Mouse (Mus musculus): ENCODE measurements around the gene Abcb8. TPM values are rescaled to one million over a fixed set of nuclear protein-coding genes. Genes with fewer than 3 reads are reported as not detected.
A peak's percentile ranks its signal among the peaks of the same experiment; 100 is the strongest.

Abcb8 gene
- polyA plus RNA-seq, 1 experiment from 2014 or later, result 48.6 TPM

DNA sequence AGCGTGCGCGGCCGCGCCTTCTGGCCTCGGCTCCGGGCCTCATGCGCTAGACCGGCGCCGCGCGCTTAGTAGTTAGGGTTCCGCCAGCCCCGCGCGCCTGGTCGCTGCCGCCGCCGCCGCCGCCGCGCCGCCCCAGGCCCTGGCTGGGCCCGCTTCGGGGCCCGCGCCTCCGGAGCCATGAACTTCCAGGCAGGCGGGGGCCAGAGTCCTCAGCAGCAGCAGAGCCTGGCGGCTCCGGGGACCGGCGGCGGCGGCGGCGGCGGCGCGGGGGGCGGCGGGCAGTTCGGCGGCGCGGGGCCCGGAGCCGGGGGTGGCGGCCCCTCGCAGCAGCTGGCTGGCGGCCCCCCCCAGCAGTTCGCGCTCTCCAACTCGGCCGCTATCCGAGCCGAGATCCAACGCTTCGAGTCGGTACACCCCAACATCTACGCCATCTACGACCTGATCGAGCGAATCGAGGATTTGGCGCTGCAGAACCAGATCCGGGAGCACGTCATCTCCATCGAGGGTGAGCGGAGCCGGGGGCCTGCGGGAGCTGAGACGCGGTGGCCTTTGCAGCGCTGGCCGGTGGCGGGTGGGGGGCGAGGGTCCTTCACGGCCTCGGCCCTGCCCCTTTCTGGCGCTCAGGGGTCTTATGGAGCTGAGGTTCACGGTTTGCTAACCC, 58.7 kb downstream of the Abcb8 start, which contains the start of gene Agap3:
Gene Agap3, plus strand, starts transcription at position 148 of the 661 bp plus-strand sequence.
- H3K9me3 ChIP-seq (replicated peaks; ENCODE audit: low read length), result no peaks in the 10 kb centered on the region
- H3K36me3 ChIP-seq (ENCODE audit: insufficient read depth, low read length), result no peaks in the 10 kb centered on the region
- WGBS, result under 1% methylated on average over 60 of the region's 85 CpGs
- H3K27me3 ChIP-seq (ENCODE audit: insufficient read depth, low read length), result no peaks in the 10 kb centered on the region
- H3K4me2 ChIP-seq (ENCODE audit: low read length), result peak within 1 kb of the TSS; percentile 97
- no peak for DNase-seq (ENCODE audit: low spot score)
- H3K27ac ChIP-seq, result peak within 1 kb of the TSS; percentile 86
- H3K4me3 ChIP-seq (replicated peaks; ENCODE audit: low read depth, low read length), result peak within 1 kb of the TSS; percentile 74
- ATAC-seq (replicated peaks; ENCODE audit: low FRiP score, low read depth), result peak; percentile 54; the same call in 1 of the 2 replicates
- peak within 1 kb of the TSS; percentile 77 for H3K9ac ChIP-seq (ENCODE audit: low read depth, low read length)
- peaks cover 24% of the 10 kb centered on the region for H3K4me1 ChIP-seq (replicated peaks; ENCODE audit: insufficient read depth, low read length)
- no peak for TF ChIP-seq CTCF (IDR thresholded peaks at IDR 0.05; ENCODE audit: low read depth)

DNA sequence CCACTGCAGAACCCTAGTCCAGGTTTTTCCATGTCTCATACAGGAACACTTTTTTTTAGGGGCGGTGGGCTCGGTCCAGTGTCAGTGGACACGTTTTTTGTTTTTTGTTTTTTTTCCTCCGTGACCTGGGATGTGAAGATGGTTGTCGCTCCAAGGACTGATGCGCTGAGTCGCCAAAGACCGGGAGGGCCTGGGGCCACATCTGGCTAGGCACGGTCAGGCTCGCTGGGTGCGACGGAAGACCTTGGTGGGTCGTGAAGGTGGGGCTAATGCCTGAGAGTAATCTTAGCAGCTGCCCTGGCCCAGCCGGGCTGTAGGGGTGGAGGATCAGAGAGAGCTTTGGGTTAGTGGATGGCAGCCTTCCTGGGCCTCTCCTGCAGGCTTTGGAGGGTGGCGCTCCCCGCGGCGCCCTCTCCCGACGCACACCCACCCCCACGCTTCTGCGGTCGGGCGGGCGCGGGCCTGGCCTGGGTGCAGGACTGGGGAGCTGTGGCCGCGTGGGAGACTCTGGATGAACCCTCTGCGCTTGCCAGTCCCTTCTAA, 59.3 kb downstream of the Abcb8 start:
- Histone ChIP-seq H3K4me2 (ENCODE audit: low read length) (peak overlapping the region; percentile 97), H3K36me3 (ENCODE audit: insufficient read depth, low read length) (no peaks in the 10 kb centered on the region), H3K4me1 (replicated peaks; ENCODE audit: insufficient read depth, low read length) (peaks cover 24% of the 10 kb centered on the region), H3K9me3 (replicated peaks; ENCODE audit: low read length) (no peaks in the 10 kb centered on the region), H3K9ac (ENCODE audit: low read depth, low read length) (peak overlapping the region; percentile 77), H3K4me3 (replicated peaks; ENCODE audit: low read depth, low read length) (peak overlapping the region; percentile 74), H3K27ac (peak overlapping the region; percentile 86), H3K27me3 (ENCODE audit: insufficient read depth, low read length) (no peaks in the 10 kb centered on the region)
- ATAC-seq (replicated peaks; ENCODE audit: low FRiP score, low read depth), result no peak; the same call in 1 of the 2 replicates
- peak; percentile 37 for DNase-seq (ENCODE audit: low spot score)
- WGBS, result 1% methylated on average over 29 of the region's 29 CpGs
- no peak for TF ChIP-seq CTCF (IDR thresholded peaks at IDR 0.05; ENCODE audit: low read depth)

DNA sequence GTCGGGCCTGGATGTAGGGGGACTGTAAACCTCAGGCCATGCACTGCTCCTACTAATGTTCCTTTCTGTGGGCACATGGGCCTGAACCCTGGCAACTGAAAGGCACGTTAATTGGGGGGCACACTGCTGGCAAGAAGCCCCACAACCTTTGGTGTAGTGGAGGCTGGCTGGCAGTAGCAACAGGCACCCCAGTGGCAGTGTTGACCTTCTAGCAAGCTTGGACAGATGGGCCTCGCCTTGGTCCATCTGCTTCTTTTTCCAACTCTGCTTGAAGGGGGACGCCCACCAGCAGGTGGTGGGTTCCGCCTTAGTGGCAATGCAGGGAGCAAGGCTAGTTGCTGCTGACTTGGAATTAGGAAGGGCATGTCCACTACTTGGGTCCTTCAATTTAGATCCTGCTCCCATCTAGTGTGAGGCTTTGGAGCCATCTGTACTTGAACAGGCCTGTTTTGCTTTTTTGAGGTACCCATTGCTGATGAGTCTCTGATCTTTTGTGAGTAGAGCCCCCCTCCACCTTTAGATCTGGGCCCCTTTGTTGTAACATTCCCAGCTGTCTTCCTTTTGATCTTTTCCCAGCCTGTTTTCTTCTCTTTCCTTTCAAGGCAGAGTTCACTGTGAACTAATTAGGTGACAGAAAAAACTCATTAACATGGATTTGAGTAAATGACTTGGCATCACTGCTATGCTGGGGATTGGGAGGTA, 60.0 kb downstream of the Abcb8 start:
- 17% methylated on average over 5 of the region's 5 CpGs for WGBS
- Histone ChIP-seq H3K27ac (no peak overlapping the region), H3K4me3 (replicated peaks; ENCODE audit: low read depth, low read length) (peak overlapping the region; percentile 74), H3K9me3 (replicated peaks; ENCODE audit: low read length) (no peaks in the 10 kb centered on the region), H3K27me3 (ENCODE audit: insufficient read depth, low read length) (no peaks in the 10 kb centered on the region), H3K4me1 (replicated peaks; ENCODE audit: insufficient read depth, low read length) (peaks cover 21% of the 10 kb centered on the region), H3K4me2 (ENCODE audit: low read length) (peak overlapping the region; percentile 97), H3K36me3 (ENCODE audit: insufficient read depth, low read length) (0 out of 2 replicates have a peak, but pooled peaks cover 3% of the 10 kb centered on the region), H3K9ac (ENCODE audit: low read depth, low read length) (peak overlapping the region; percentile 77)
- ATAC-seq (replicated peaks; ENCODE audit: low FRiP score, low read depth) (no peak), DNase-seq (ENCODE audit: low spot score) (no peak)
- TF ChIP-seq CTCF (IDR thresholded peaks at IDR 0.05; ENCODE audit: low read depth), result no peak; the same call in 1 of the 2 replicates

DNA sequence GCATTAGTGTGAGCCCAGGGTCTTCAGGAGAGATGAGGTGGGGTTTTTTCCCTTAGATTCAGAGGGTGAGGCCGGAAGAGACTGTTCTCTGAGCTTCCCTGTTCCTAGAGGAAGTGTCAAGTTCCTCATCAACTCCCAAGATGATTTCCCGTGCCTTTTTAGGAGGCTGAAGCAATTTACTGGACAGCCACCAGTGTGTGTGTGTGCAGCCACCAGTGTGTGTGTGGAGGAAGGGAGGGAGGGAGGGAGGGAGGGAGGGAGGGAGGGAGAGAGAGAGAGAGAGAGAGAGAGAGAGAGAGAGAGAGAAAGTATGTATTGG, 60.5 kb downstream of the Abcb8 start:
- no peak for TF ChIP-seq CTCF (IDR thresholded peaks at IDR 0.05; ENCODE audit: low read depth)
- peak overlapping the region; percentile 97 for H3K4me2 ChIP-seq (ENCODE audit: low read length)
- DNase-seq (ENCODE audit: low spot score) (no peak), ATAC-seq (replicated peaks; ENCODE audit: low FRiP score, low read depth) (no peak)
- H3K27me3 ChIP-seq (ENCODE audit: insufficient read depth, low read length), result no peaks in the 10 kb centered on the region
- H3K9me3 ChIP-seq (replicated peaks; ENCODE audit: low read length), result no peaks in the 10 kb centered on the region
- peaks cover 21% of the 10 kb centered on the region for H3K4me1 ChIP-seq (replicated peaks; ENCODE audit: insufficient read depth, low read length)
- H3K27ac ChIP-seq, result no peak overlapping the region
- no peak overlapping the region for H3K4me3 ChIP-seq (replicated peaks; ENCODE audit: low read depth, low read length)
- 0 out of 2 replicates have a peak, but pooled peaks cover 3% of the 10 kb centered on the region for H3K36me3 ChIP-seq (ENCODE audit: insufficient read depth, low read length)
- WGBS, result 12% methylated on average over 2 of the region's 2 CpGs
- 0 out of 2 replicates have a peak overlapping the region, but pooled peaks have one; percentile 23 for H3K9ac ChIP-seq (ENCODE audit: low read depth, low read length)

DNA sequence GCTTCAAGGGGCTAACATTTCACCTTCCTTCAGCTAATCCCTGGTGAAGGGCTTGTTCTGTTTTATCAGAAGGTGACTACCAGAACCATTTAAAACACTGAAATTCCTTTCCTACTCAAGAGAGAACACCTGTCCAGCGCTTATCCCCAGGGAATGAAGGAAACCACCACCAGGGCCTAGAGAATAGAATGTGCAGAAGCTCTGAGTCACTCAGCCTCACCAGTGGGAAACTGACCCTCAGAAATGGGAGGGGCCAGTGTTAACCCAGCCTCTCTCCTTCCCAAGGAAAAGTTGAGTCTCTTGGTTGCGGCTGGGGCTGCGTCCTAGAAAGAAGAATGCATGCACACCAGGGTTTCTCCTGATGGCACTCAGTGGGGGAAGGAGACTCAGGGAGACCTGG, 61.6 kb downstream of the Abcb8 start:
- Histone ChIP-seq H3K27ac (0 out of 2 replicates have a peak overlapping the region, but pooled peaks have one; percentile 21), H3K4me3 (replicated peaks; ENCODE audit: low read depth, low read length) (no peak overlapping the region), H3K4me2 (ENCODE audit: low read length) (no peak overlapping the region), H3K36me3 (ENCODE audit: insufficient read depth, low read length) (0 out of 2 replicates have a peak, but pooled peaks cover 3% of the 10 kb centered on the region), H3K27me3 (ENCODE audit: insufficient read depth, low read length) (no peaks in the 10 kb centered on the region), H3K4me1 (replicated peaks; ENCODE audit: insufficient read depth, low read length) (peaks cover 21% of the 10 kb centered on the region), H3K9me3 (replicated peaks; ENCODE audit: low read length) (no peaks in the 10 kb centered on the region), H3K9ac (ENCODE audit: low read depth, low read length) (no peak overlapping the region)
- ATAC-seq (replicated peaks; ENCODE audit: low FRiP score, low read depth), result no peak
- WGBS, result 60% methylated on average over 3 of the region's 3 CpGs
- DNase-seq (ENCODE audit: low spot score), result no peak
- TF ChIP-seq CTCF (IDR thresholded peaks at IDR 0.05; ENCODE audit: low read depth), result no peak

DNA sequence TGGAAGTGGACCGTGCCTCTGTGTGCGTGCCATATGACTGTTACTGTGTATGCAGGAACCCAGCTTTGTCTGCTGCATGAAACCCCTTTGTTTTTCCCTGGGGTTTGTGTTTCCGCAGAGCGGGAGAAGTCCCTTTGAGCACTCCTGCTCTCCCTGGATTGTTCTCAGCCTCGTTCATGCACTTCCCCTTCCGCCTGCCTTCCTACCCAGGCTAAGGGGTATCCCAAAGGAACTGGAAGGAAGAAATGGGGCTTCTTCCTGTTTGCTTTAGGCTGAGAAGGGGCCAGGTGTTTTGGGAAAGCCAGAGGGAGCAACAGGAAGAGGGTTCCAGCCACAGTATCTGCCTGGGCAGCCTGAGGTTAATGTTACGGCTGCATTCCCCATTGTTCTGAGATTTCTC, 62.1 kb downstream of the Abcb8 start:
- 70% methylated on average over 7 of the region's 7 CpGs for WGBS
- Histone ChIP-seq H3K4me1 (replicated peaks; ENCODE audit: insufficient read depth, low read length) (peaks cover 21% of the 10 kb centered on the region), H3K27ac (peak overlapping the region; percentile 21; the same call in 1 of the 2 replicates), H3K9ac (ENCODE audit: low read depth, low read length) (no peak overlapping the region), H3K9me3 (replicated peaks; ENCODE audit: low read length) (no peaks in the 10 kb centered on the region), H3K36me3 (ENCODE audit: insufficient read depth, low read length) (0 out of 2 replicates have a peak, but pooled peaks cover 3% of the 10 kb centered on the region), H3K4me2 (ENCODE audit: low read length) (no peak overlapping the region), H3K27me3 (ENCODE audit: insufficient read depth, low read length) (no peaks in the 10 kb centered on the region), H3K4me3 (replicated peaks; ENCODE audit: low read depth, low read length) (no peak overlapping the region)
- TF ChIP-seq CTCF (IDR thresholded peaks at IDR 0.05; ENCODE audit: low read depth), result no peak
- DNase-seq (ENCODE audit: low spot score) (no peak), ATAC-seq (replicated peaks; ENCODE audit: low FRiP score, low read depth) (no peak)

Other genes starting within 250 kb of the Abcb8 start
- 11.2 and 11.7 TPM in 2 replicates for gene Nupl2, start 228.7 kb upstream of the Abcb8 start, polyA plus RNA-seq (2015; fragmentation: Nextera tagmentation; extraction: Ambion mirVana)
- gene Kcnh2, start 42.1 kb upstream of the Abcb8 start, polyA plus RNA-seq (2015; fragmentation: Nextera tagmentation; extraction: Ambion mirVana), result 3.9 and 4.4 TPM in 2 replicates
- 12.8 and 14.0 TPM in 2 replicates for gene Nos3, start 28.9 kb upstream of the Abcb8 start, polyA plus RNA-seq (2015; fragmentation: Nextera tagmentation; extraction: Ambion mirVana)
- gene Atg9b, start 1.5 kb upstream of the Abcb8 start, polyA plus RNA-seq (2015; fragmentation: Nextera tagmentation; extraction: Ambion mirVana), result 0.59 and 0.60 TPM in 2 replicates
- gene Asic3, start 19.7 kb downstream of the Abcb8 start, polyA plus RNA-seq (2015; fragmentation: Nextera tagmentation; extraction: Ambion mirVana), result 0.40 and 0.46 TPM in 2 replicates
- gene Cdk5, start 29.9 kb downstream of the Abcb8 start, polyA plus RNA-seq (2015; fragmentation: Nextera tagmentation; extraction: Ambion mirVana), result 47.2 and 51.3 TPM in 2 replicates
- gene Slc4a2, start 30.2 kb downstream of the Abcb8 start, polyA plus RNA-seq (2015; fragmentation: Nextera tagmentation; extraction: Ambion mirVana), result 30.8 and 35.5 TPM in 2 replicates
- gene Fastk, start 51.6 kb downstream of the Abcb8 start, polyA plus RNA-seq (2015; fragmentation: Nextera tagmentation; extraction: Ambion mirVana), result 117 and 120 TPM in 2 replicates
- 27.0 and 28.0 TPM in 2 replicates for gene Tmub1, start 54.2 kb downstream of the Abcb8 start, polyA plus RNA-seq (2015; fragmentation: Nextera tagmentation; extraction: Ambion mirVana)
- gene Agap3, start 58.5 kb downstream of the Abcb8 start, polyA plus RNA-seq (2015; fragmentation: Nextera tagmentation; extraction: Ambion mirVana), result 23.9 and 26.9 TPM in 2 replicates
- 0.04 TPM in 2 replicates for gene Gbx1, start 133.5 kb downstream of the Abcb8 start, polyA plus RNA-seq (2015; fragmentation: Nextera tagmentation; extraction: Ambion mirVana)
- gene Asb10, start 147.3 kb downstream of the Abcb8 start, polyA plus RNA-seq (2015; fragmentation: Nextera tagmentation; extraction: Ambion mirVana), result 0.69 and 0.93 TPM in 2 replicates
- gene 4931409K22Rik, start 163.1 kb downstream of the Abcb8 start, polyA plus RNA-seq (2015; fragmentation: Nextera tagmentation; extraction: Ambion mirVana), result 0.12 and 0.19 TPM in 2 replicates
- gene Abcf2, start 183.8 kb downstream of the Abcb8 start, polyA plus RNA-seq (2015; fragmentation: Nextera tagmentation; extraction: Ambion mirVana), result 74.4 and 79.6 TPM in 2 replicates
- gene Chpf2, start 193.1 kb downstream of the Abcb8 start, polyA plus RNA-seq (2015; fragmentation: Nextera tagmentation; extraction: Ambion mirVana), result 26.0 and 27.6 TPM in 2 replicates
- 16.4 and 19.7 TPM in 2 replicates for gene Smarcd3, start 230.7 kb downstream of the Abcb8 start, polyA plus RNA-seq (2015; fragmentation: Nextera tagmentation; extraction: Ambion mirVana)